Mouse (Mus musculus): Measurements from ENCODE around the gene Pik3cg.

- TF ChIP-seq CTCF (IDR thresholded peaks at IDR 0.05; ENCODE audit: low read depth) (no peak), EP300 (IDR thresholded peaks at IDR 0.05; ENCODE audit: low read depth) (no peak)
These were observed 3.7 kb upstream of the Pik3cg start for GRCm38 (mm10) chr12:32212156-32212555.
